Mouse (Mus musculus): Measurements from ENCODE around the gene Pla2g4f.

The Pla2g4f gene

DNA sequence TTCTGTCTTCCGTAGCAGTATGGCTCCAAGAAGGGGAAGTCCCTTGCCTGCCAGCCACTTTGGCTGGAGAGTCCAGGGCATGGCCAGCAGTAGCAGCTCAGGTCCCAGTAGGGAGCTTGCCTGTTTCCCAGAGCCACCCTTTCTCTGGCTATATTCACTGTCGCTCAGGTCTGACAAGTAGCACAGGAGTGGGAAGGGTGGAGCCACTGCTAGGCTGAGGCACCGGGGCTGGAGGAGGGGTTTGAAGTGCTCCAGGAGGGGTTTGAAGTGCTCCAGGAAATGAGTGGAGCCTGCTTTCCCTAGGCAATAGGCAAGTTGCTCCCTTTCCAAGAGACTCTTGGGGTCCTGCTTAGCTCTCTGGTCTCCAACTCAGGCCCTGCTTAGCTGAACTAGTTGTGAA lies at the start of gene Pla2g4f:
Pla2g4f (minus strand) TSS at position 190 of the 400 bp plus-strand sequence.
- DNase-seq, result no peak

DNA sequence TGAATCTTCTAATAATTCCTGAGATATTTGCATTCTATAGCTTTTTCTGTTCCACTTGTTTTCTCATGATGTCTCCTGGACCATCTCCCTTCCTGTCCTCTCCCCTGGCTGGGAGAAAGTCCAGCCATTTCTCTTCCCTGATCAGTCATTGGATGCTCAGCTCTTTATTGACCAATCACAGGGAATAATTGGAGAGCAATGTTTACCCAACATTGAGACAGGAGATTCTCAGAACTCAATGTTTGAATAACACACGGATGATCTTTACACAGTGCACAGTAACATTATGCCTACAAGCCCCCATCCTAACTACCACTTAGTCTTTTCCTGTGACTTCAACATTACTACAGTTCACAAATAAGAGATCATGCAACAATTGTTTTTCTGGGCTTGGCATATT lies 46.5 kb upstream of the Pla2g4f start:
- DNase-seq, result no peak

DNA sequence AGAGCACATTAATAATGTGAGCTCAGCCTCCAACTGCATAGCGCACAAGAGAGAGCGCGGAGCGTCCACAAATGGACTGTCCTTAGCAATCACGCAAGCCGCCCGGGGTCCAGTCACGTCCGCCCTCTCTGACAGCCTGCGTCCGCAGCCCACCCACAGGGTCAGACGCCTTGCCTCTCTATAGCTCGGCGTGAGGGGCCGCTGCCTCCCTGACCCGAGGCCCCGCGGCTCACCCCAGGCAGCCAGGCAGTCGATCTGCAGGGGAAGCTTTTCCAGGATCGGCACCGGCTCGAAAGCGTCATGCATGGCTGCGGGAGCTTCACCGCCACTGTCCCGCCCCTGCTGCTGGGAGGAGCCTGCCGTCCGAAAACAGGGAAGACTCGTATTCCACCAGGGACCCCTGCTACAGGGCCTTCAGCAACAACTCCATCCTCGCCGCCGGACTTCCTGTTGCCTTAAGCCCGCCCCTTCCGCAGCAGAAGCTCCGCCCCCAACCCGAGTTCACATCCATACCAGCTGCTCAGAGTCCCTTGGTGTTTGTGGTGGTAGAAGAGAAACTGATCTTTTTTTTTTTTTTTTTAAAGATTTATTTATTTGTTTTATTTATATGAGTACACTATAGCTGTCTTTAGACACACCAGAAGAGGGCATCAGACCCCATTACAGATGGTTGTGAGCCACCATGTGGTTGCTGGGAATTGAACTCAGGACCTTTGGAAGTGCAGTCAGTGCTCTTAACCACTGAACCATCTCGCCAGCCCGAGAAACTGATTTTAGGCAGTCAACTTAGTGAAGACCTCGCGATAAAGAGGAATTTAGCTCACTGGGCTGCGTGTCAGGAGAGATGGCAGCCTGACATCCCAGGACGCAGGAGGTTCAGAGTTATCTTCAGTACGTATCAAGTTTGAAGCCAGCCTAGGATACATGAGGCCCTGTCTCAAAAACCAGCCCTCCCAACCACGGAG lies 39.0 kb upstream of the Pla2g4f start, which contains the start of gene Vps39:
Vps39 (minus strand) TSS at position 456 of the 965 bp plus-strand sequence.
- DNase-seq, result peak; percentile 92

DNA sequence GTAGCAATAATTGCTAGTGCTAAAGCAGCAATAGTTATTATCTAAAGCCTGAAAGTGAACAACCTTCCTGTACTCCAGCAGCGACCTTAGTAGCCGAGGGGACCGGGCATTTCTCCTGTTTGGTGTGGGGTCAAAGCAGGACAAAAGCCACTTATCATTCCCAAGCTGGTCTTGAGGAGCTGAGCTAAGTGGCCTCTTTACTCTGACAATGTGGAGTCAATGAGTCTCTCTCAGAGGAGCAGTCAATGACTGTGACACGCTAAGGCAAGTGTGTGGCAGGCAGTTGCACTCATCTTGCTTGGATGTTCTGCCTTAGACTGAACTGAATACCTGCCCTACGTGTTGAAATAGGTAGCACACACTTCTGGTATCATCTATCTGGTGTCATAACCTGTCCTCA lies 37.4 kb upstream of the Pla2g4f start:
- no peak for DNase-seq

DNA sequence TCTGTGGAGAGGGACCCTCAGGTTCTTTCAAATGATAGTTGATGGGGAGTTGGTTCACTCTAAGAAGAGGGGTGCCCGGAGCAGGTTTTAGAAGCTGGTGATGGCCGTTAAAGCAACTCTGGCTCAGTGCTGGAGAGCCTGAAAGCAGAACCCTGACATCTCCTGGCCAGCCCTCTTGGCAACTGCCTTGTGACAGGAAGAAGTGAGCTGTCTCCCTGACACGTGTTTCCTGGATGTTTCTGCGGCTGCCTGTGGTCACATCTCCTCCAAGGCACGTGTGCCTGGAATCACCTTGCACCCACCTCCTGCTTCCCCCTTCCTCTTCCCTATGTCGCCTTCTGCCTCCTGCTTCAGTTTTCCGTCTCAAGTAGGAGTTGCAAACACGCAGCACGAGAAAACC lies 34.2 kb upstream of the Pla2g4f start:
- DNase-seq, result peak; percentile 42

DNA sequence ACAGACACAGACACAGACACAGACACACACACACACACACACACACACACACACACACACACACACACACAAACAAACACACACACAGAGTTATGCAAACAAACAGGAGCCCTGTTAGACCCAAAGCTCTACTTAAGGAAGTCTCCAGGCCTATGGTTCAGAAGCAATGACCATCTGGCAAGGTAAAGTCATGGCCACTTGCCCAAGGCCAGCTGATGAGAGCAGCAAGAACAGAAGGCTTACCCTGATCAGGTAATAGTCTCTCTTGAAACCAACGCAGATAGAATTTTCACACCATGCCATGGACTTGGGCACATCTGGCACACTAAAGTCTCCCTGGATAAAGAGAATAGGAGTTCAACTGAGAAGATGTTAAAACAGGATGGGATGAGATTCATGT lies 27.8 kb upstream of the Pla2g4f start:
- DNase-seq, result no peak

DNA sequence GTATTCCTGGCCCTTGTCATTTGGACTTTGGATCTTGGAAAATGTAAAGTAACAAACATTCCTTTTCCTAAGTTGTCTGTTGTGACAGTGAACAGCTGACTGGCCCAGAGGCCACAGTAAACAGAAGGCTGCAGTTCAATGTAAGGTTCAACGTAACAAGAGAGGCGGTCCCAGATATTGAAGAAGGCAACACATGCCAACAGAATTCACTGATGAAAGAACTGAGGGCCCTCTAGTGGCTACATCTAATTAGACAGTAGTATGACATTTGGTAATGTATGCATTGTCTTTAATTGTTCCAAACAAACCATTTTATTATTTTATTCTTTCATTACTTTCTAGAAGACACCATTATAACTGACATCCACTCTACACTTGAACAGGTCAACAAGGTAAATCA lies 23.9 kb upstream of the Pla2g4f start:
- no peak for DNase-seq

DNA sequence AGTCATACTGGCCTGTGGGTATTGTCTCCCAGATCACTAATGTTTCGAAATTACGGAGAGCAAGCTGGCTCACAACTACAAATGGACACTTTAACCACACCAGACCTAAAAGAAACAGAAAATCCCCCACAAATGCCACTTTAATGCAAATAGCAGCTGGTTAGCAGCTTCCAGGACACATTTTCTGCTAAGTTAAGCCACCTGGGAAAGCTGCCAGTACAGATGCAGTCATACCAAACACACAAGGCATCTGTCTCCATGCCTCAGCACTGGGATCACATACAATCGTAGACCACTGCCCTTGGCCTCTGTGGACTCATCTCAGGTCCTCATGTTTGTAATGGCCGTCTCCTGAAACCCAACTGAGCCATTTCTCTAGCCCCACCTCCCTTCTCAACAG lies 17.6 kb upstream of the Pla2g4f start:
- no peak for DNase-seq

DNA sequence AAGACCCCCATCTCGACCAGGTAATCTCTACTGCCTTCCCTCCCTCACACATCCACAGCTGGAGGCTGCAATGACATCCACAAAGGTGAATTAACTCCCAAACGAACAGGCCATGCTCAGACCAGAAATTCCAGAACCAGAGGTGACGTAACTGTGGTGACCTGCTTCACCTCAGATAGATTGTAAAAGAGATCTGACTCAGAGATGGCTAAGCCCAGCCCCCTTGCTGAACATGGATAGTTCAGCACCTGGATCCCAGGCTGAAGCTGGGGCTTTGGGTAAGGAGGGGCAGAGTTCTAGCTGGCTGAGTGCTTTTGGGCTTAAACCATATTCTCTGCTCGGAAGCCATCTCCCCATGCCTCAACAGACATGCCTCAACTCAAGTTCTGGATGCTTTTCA lies 1.1 kb upstream of the Pla2g4f start:
- no peak for DNase-seq

DNA sequence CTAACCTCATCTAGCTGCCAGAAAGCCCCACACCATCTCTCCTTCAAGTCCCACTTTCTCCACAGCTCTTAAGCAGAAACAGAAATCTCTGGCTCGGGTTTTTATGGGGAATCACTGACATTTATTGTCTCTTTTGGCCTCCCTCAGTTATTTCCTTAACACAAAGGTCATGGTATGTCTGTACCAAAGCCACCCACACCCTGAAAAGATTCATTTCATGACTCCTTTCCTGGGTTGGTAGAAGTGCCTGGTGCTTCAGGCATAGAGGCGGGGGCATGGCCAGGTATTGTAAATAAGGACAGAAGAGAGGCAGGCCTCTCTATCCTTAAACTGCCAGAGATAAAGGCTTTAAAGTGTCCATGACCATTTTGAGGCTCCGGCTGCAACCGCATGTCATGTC lies 522 bp upstream of the Pla2g4f start:
- no peak for DNase-seq

DNA sequence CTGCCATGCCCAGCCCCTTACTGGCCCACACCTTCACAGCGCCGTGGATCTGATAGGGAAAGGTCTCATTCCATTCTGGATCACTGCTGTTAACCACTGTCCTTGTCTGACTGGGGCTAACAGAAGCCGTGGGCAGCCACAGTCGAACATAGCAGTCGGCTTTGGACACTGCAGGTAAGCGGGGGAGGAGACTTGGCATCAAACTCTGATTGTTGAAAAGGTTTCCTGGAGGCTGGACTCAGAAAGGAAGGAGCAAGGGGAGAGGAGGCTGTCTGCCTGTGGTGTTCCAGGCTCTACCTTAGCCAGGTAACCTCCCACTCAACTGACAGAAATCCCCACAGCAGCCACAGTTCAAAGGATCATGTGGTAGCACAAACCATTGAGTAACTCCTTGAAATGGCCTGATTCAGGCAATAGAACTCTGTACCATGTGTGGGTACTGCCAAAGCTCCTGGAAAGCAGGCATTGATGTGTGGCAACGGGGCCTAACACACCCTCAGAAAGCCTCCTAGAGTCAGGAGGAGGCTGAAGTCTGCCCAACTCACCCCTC lies 1.6 kb downstream of the Pla2g4f start:
- no peak for DNase-seq

DNA sequence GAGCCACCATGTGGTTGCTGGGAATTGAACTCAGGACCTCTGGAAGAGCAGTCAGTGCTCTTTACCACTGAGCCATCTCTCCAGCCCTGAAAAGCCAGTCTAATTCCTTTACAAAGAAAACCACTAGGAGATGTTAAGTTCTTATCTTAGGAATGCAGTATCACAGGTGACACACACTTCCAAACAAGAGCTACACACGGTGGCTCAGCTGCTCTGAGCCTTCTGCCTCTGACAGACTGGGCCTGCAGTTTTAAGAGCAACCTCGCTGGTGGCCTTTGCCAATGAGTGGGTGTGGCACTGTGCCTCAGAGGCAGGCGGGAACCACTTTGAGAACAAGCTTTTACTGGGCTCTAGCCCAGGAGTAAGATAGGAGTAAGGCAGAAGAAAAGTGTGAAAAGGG lies 9.9 kb downstream of the Pla2g4f start:
- no peak for DNase-seq

DNA sequence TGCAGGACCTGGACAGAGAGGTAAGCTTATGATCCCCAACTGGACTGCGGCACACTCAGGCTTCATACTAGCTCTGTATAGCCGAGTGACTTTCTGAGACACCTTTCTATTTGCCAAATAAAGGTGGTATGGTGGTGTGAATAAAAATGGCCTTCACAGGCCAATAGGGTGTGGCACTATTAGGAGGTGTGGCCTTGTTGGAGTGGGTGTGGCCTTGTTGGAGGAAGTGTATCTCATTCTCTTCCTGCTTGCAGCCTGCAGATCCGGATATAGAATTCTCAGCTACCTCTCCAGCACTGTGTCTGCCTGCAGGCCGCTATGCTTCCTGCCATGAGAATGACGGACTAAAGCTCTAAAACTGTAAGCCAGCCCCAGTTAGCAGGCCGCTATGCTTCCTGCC lies 12.9 kb downstream of the Pla2g4f start:
- DNase-seq, result no peak

DNA sequence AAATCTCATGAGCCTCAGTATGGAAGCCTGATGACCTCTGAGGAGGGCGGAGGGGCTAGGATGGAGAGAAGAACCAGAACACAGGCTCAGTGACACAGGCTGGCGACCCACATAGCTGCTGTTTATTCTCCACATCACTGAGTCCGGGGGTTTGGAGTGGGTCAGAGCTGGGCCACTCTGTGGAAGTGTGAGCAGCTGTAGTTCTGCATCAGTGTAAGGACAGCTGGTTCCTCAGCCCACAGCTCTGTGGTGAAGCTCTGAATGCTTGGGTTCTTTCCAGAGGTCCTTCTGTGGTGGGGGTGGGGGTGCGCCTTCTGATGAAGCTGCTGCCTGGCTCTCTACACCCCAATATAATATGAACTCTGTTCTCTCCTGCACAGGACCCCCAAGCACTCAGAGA lies 14.1 kb downstream of the Pla2g4f start:
- no peak for DNase-seq

DNA sequence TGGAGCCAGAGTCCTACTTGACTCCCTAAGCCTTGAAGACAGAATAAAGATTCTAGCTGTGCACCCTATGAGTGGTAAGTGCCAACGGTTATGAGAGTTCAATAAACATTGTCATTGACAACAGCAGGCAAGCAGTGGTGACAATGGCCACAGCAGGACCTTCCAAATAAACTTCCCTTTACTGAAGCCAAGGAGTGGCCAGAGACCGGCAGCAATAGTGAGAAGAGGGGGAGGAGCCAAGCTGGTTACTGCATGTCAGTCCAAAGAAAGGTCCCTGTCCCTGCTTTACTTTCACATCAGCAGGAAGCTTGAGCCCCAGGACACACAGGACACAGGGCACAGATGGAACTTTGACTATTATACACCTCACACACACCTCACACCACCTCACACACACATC lies 17.8 kb downstream of the Pla2g4f start:
- no peak for DNase-seq

DNA sequence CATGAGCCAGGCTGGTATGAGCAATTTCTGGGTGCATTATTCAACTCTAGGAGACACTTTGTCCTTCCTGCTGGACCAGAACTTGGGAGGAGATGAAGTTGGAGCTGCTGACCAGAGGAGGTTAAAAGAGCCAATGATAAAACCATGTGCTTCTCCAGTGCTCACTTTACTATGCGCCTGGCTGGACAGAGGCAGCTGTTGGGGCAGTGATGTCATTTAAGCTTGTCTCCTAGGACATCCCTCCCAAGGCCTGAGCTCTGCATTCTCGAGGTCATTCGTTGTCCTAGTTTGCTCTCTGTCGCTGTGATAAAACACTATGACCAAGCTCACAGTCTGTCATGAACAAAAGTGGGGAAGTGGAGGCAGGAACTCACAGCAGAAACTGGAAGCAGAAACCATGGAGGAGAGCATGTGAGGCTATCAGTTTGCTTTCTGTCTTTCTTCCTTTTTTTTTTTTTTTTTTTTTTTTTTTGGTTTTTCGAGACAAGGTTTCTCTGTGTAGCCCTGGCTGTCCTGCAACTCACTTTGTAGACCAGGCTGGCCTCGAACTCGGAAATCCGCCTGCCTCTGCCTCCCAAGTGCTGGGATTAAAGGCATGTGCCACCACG lies 22.4 kb downstream of the Pla2g4f start:
- DNase-seq, result no peak

DNA sequence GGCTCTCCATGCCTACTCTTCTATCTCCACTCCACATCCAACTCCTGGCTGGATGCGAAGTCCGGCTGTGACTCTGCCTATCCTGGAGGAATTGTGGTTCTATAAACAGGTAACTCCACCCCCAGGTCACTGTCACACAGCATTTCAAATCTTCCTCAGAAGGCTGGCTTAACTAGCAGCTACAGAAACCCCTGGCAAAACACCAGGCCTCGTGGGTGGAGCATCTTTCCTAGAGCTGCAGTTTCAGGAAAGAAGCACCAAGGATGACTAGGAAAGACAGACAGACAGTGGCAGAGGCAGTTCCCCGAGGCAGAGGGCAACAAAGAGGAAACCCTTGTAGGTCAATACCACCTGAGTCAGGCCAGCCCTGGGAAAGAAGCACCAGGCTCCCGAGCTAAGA lies 25.0 kb downstream of the Pla2g4f start, which contains the start of gene Pla2g4d:
Pla2g4d (minus strand) TSS at position 203 of the 400 bp plus-strand sequence.
- no peak for DNase-seq

DNA sequence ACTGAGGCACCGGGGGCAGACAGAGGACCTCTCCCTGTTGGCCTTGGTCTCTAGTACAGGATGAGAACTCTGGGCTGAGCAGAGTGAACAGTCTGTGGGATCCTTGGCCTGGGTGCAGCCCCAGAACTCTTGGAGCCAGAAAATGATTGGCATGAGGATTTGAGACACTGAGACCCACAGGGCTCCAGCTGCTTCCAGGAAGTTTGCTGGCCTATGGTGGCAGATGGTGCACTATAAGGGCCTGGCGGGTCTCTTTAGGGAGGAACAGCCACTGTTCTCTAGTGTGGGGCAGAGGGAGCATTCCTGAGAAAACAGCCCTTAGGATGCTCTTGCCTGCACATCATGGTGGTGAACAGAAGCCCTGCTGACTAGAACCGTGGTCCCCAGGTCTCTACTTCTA lies 25.6 kb downstream of the Pla2g4f start:
- DNase-seq, result no peak

DNA sequence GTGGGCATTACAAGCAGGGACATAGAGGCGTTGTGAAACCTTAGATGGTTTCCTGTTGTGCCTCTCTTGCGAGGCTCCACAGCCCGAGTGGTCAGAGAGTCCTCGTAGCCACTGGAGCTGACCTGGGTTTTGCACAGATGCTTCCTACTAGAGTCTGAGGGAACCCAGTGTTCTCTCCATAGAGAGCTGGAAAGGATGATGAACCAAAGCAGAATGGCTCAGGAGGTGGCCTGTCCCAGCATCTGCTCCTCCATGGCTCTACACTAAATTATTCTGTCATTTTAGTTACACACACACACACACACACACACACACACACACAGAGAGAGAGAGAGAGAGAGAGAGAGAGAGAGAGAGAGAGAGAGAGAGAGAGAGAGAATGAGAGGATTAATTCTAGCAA lies 28.3 kb downstream of the Pla2g4f start:
- DNase-seq, result no peak

DNA sequence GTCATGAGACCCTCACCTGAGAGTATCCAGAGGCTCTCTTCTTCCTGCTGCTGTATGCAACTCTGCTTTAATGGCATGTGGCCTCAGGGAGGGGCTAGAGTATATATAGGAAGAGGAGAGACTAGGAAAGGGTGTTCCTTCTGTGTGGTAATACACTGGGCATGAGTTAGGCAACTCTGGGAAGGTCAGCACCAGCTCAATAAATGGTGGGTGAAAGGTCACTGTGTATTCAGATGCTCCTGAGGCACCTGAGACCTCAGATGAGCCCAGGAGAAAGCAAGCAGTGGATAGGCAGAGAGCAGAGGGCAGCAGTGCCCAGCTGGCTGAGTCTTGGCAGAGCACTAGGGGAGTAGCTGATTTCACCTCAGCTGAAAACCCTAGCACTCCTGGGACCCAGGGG lies 29.3 kb downstream of the Pla2g4f start:
- DNase-seq, result no peak

DNA sequence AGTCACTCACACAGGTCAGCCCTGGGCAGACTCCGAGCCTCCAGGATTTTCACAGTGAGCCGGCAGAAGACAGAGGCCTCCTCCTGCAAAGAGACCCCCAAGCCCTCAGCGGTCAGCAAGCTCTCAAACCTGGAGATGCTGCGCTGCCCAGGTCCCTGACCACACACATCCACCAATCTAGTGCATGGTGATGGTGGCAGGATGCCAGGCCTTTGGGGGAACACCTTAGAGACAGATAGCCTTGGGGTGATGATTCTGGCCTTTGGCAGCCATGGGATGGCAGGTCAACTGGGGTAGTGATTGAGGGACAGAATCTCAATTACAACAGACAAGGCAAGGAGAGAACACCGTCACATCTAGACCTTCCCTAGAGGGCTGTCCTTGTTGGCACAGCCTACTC lies 29.9 kb downstream of the Pla2g4f start:
- no peak for DNase-seq

DNA sequence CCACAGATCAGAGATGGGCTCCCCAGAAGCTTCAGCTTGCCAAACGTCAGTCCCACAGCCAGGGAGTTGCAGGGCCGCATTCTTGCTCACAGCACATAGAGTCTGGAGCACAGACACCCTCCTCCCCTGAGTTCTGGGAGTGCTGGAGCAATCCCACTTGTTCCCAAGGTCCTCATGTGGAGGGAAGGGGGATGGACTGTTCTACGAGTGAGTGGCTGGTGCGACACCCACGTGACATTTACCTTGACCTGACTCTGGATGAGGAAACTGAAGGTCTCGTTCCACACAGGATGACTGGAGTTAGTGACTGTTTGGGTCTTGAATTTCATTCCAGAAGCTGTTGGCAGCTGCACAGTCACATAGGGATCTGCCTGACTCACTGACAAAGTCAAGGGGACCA lies 30.4 kb downstream of the Pla2g4f start:
- DNase-seq, result no peak

DNA sequence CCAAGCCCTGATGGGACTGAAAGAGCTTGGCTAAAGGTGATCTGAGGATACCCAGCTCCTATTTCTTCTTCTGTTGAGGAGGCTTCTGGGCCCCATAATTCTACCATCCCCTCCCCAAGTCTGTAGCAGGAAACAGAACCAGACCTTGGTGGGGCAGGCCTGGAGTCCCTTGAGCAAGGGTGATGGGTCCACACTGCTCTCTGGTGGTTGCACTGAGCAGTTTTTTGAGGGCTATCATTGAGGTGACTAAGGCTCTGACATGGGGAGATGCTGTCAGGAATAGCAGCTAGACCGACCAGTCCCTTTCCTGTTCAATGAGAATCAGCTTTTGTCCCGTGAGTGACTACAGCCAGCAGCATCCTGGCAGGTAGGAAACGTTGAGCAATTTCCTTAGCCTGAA lies 32.7 kb downstream of the Pla2g4f start:
- no peak for DNase-seq

DNA sequence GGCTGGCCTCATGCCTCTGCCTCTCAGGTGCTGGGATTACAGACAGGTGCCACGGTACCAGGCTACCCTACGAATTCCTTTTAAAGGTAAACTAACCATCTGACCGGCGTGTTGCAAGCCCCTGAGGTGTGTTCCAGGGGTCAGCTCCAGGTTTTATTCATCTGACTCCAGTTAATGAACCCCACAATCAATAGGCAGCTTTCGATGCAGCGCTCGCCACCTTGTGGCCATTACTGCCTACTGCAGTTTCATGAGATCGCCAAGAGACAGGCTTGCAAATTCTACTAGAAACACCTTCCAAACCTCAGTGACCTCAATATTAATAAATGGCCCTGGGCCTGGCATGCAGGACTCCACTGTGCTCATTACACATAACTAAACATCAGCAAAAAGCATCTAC lies 34.0 kb downstream of the Pla2g4f start:
- peak; percentile 54 for DNase-seq
